In the genomic region with DNA sequence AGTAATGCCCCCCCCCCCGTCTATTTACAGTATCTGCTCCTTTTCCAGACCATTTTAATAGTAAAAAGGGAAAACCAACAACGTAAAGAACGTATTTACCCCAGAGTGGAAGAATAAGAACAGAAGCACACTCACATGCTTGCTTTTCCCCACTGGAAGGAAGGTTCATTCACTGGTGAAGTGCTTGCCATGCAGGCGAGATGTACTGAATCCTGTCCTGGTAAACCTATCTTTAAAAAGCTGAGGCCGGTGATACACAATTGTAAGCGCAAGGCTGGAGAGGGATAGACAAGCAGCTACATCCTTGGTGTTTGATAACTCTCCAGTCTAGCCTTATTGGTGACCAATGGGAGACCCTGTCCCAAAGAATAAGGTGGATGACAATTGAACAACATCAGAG, we compare ENCODE assay signal across 8 mouse cellular contexts. TPM values are rescaled to one million over a fixed set of nuclear protein-coding genes. Genes with fewer than 3 reads are reported as not detected.
DNase-seq lines count a peak whose midpoint lies in the region; ATAC-seq and TF ChIP-seq lines count a peak whose summit lies in the region.
"Had no signal": no experiment of that assay in that cellular context is flagged by ENCODE, and none has a peak within 500 bp of the region (broad histone marks: within the 10 kb centered on the region; RNA-seq: fewer than 3 reads in every experiment).

No protein-coding gene starts in this region.

- H3K9me3 ChIP-seq in liver, postnatal 0 days (ENCODE audit: low read length), result peaks cover 4% of the 10 kb centered on the region
- no peaks in the 10 kb centered on the region for H3K9me3 ChIP-seq in forebrain, embryonic 13.5 days (replicated peaks)
- H3K9me3 ChIP-seq in intestine, embryonic 15.5 days, result no peaks in the 10 kb centered on the region
- H3K9me3 ChIP-seq in neural tube, embryonic 14.5 days (ENCODE audit: control insufficient read depth, low read length), result no peaks in the 10 kb centered on the region

- DNase-seq in liver, postnatal 0 days, result no peak
- no peak for DNase-seq in liver
- DNase-seq in MN1 (ENCODE audit: low spot score), result no peak
- no peak for DNase-seq in gastrocnemius, adult 2 months
- DNase-seq: thymus, postnatal 25 days had no signal

- 70% methylated on average over 6 of the region's 6 CpGs for WGBS in liver, postnatal 0 days (ENCODE audit: insufficient replicate concordance)
- 60% methylated on average over 6 of the region's 6 CpGs for WGBS in forebrain, embryonic 13.5 days
- WGBS in intestine, embryonic 15.5 days, result 74% methylated on average over 6 of the region's 6 CpGs
- 65% methylated on average over 6 of the region's 6 CpGs for WGBS in neural tube, embryonic 14.5 days

- H3K9ac ChIP-seq in liver, postnatal 0 days (replicated peaks), result no peak overlapping the region
- 0 out of 2 replicates have a peak overlapping the region, but pooled peaks have one; percentile 74 for H3K9ac ChIP-seq in forebrain, embryonic 13.5 days
- H3K9ac ChIP-seq in intestine, embryonic 15.5 days, result no peak overlapping the region
- no peak overlapping the region; the same call in 1 of the 2 replicates for H3K9ac ChIP-seq in neural tube, embryonic 14.5 days (replicated peaks; ENCODE audit: low read depth, low read length)

- no peak overlapping the region for H3K27ac ChIP-seq in liver, postnatal 0 days (ENCODE audit: low read depth)
- H3K27ac ChIP-seq in forebrain, embryonic 13.5 days, result no peak overlapping the region
- no peak overlapping the region for H3K27ac ChIP-seq in intestine, embryonic 15.5 days
- no peak overlapping the region for H3K27ac ChIP-seq in neural tube, embryonic 14.5 days (ENCODE audit: low read depth, low read length)
- no peak overlapping the region for H3K27ac ChIP-seq in gastrocnemius, adult 2 months

- H3K4me3 ChIP-seq in liver, postnatal 0 days (ENCODE audit: low read depth, low read length), result no peak overlapping the region
- H3K4me3 ChIP-seq in forebrain, embryonic 13.5 days, result peak overlapping the region; percentile 66
- no peak overlapping the region for H3K4me3 ChIP-seq in intestine, embryonic 15.5 days (replicated peaks)
- peak overlapping the region; percentile 60 for H3K4me3 ChIP-seq in neural tube, embryonic 14.5 days (ENCODE audit: low read depth, low read length)
- no peak overlapping the region for H3K4me3 ChIP-seq in gastrocnemius, adult 2 months

- TF ChIP-seq EP300 in liver, postnatal 0 days (IDR thresholded peaks at IDR 0.05; ENCODE audit: low read depth), result no peak

- no peak for TF ChIP-seq CTCF in liver, postnatal 0 days (IDR thresholded peaks at IDR 0.05; ENCODE audit: low read depth)
- no peak for TF ChIP-seq CTCF in gastrocnemius, adult 2 months (IDR thresholded peaks at IDR 0.05)

- H3K4me1 ChIP-seq in liver, postnatal 0 days (ENCODE audit: insufficient read depth), result peaks cover 9% of the 10 kb centered on the region; the same call in 1 of the 2 replicates
- peaks cover 9% of the 10 kb centered on the region for H3K4me1 ChIP-seq in forebrain, embryonic 13.5 days
- H3K4me1 ChIP-seq in intestine, embryonic 15.5 days (replicated peaks), result 0 out of 2 replicates have a peak, but pooled peaks cover 7% of the 10 kb centered on the region
- peaks cover 5% of the 10 kb centered on the region; the same call in 1 of the 2 replicates for H3K4me1 ChIP-seq in neural tube, embryonic 14.5 days (ENCODE audit: control insufficient read depth, insufficient read depth, low read length)

- H3K4me2 ChIP-seq in liver, postnatal 0 days (ENCODE audit: low read depth, low read length), result peak overlapping the region; percentile 74; the same call in 1 of the 2 replicates
- peak overlapping the region; percentile 94 for H3K4me2 ChIP-seq in forebrain, embryonic 13.5 days
- H3K4me2 ChIP-seq in intestine, embryonic 15.5 days (replicated peaks), result peak overlapping the region; percentile 94
- H3K4me2 ChIP-seq in neural tube, embryonic 14.5 days (ENCODE audit: low read depth, low read length), result peak overlapping the region; percentile 74

- no peaks in the 10 kb centered on the region for H3K36me3 ChIP-seq in liver, postnatal 0 days (replicated peaks; ENCODE audit: insufficient read depth, low read length)
- no peaks in the 10 kb centered on the region for H3K36me3 ChIP-seq in forebrain, embryonic 13.5 days (ENCODE audit: poor library complexity, severe bottlenecking)
- no peaks in the 10 kb centered on the region for H3K36me3 ChIP-seq in intestine, embryonic 15.5 days
- H3K36me3 ChIP-seq in neural tube, embryonic 14.5 days (ENCODE audit: control insufficient read depth, insufficient read depth, low read length), result no peaks in the 10 kb centered on the region

- peaks cover 39% of the 10 kb centered on the region for H3K27me3 ChIP-seq in liver, postnatal 0 days (ENCODE audit: insufficient read depth, low read length)
- H3K27me3 ChIP-seq in forebrain, embryonic 13.5 days, result peaks cover 40% of the 10 kb centered on the region
- peaks cover 19% of the 10 kb centered on the region for H3K27me3 ChIP-seq in intestine, embryonic 15.5 days (replicated peaks)
- peaks cover 8% of the 10 kb centered on the region for H3K27me3 ChIP-seq in neural tube, embryonic 14.5 days (ENCODE audit: control insufficient read depth, insufficient read depth, low read length)

- no peak for ATAC-seq in liver, postnatal 0 days
- no peak for ATAC-seq in forebrain, embryonic 13.5 days
- no peak for ATAC-seq in intestine, embryonic 15.5 days
- no peak for ATAC-seq in neural tube, embryonic 14.5 days (ENCODE audit: low read depth)

- intact Hi-C loops in gastrocnemius, adult 2 months (cut with DNase I), result no loop called here

RNA-seq across cellular contexts. Expression of a gene that starts 1.8 kb away (rescaled TPM):
- not detected in 2 replicates for polyA plus RNA-seq in liver, postnatal 0 days (2015; fragmentation: Nextera tagmentation; extraction: Ambion mirVana)
- polyA plus RNA-seq in forebrain, embryonic 13.5 days (2015; fragmentation: Nextera tagmentation; extraction: Ambion mirVana), result 0.15 TPM in 1 of 2 replicates, not detected in the other
- polyA plus RNA-seq in intestine, embryonic 15.5 days (2015; fragmentation: Nextera tagmentation; extraction: Ambion mirVana), result 1.1 and 1.3 TPM in 2 replicates
- 1.6 and 1.9 TPM in 2 replicates for polyA plus RNA-seq in neural tube, embryonic 14.5 days (2014; fragmentation: Nextera tagmentation; extraction: Ambion mirVana)
- not detected for total RNA-seq in gastrocnemius, adult 2 months (2021)

Comparison
In these comparisons a context has a peak if more than half of its experiments do, and no peak if none do; other contexts are left out.
1. H3K4me3 ChIP-seq: peak in forebrain, embryonic 13.5 days (single experiment) and neural tube, embryonic 14.5 days (single experiment); none in liver, postnatal 0 days (single experiment), intestine, embryonic 15.5 days (single experiment) and gastrocnemius, adult 2 months (single experiment).
2. Peak in every context shown above with its lines, with median percentiles within 50 percentile points of each other: H3K4me2 ChIP-seq.